Mouse (Mus musculus) liver, postnatal 0 days (tissue): ENCODE measurements around the gene Pgpep1.

ENCODE experiments used
- CTCF ChIP-seq: sonication (generic); IDR thresholded peaks from 2 replicates; pipeline ENCODE4 v1.5.1; 2016; ENCODE audit warnings: antibody characterized with exemption, low read depth
- EP300 ChIP-seq: IDR thresholded peaks from 2 replicates; pipeline ENCODE4 v1.6.1; 2016; ENCODE audit warnings: antibody characterized with exemption, low read depth, mild to moderate bottlenecking

GRCm38 (mm10) chr8:70606780-70607602, 53.2 kb downstream of the Pgpep1 start:
- no peak for TF ChIP-seq CTCF
- no peak for TF ChIP-seq EP300
